Mouse (Mus musculus): ENCODE results near the gene Iffo2. TPM values are rescaled to one million over a fixed set of nuclear protein-coding genes. Genes with fewer than 3 reads are reported as not detected.
"Not testable (repeated sequence)": the region's sequence is repeated elsewhere in the genome, so short reads cannot be mapped to it uniquely, and the experiment has no call there.

The Iffo2 gene
- total RNA-seq (2021) = 10 to 100 TPM; 15.9 to 17.2 TPM

- intact Hi-C loops (cut with DNase I); DNase-seq (ENCODE audit: low spot score in 2 of 2): not testable (repeated sequence)
Observed at GRCm38 (mm10) chr4:139530248-139530647, at the start of gene Iffo2. Gene Iffo2 (plus strand): TSS chr4:139530548.

GRCm38 (mm10) chr4:139481400-139481799, 48.9 kb upstream of the Iffo2 start:
- no peak for DNase-seq (ENCODE audit: low spot score in 2 of 2)
- intact Hi-C loops (cut with DNase I) = no loop called here

GRCm38 (mm10) chr4:139483461-139484105, 46.8 kb upstream of the Iffo2 start:
- intact Hi-C loops (cut with DNase I) = no loop called here
- DNase-seq (ENCODE audit: low spot score in 2 of 2) = peak in 1 of 2 experiments; percentile 30

GRCm38 (mm10) chr4:139484496-139484895, 45.9 kb upstream of the Iffo2 start:
- intact Hi-C loops (cut with DNase I) = no loop called here
- no peak for DNase-seq (ENCODE audit: low spot score in 2 of 2)

GRCm38 (mm10) chr4:139487085-139487484, 43.3 kb upstream of the Iffo2 start:
- intact Hi-C loops (cut with DNase I) = no loop called here
- no peak for DNase-seq (ENCODE audit: low spot score in 2 of 2)

GRCm38 (mm10) chr4:139488325-139488724, 42.0 kb upstream of the Iffo2 start:
- intact Hi-C loops (cut with DNase I) = no loop called here
- no peak for DNase-seq (ENCODE audit: low spot score in 2 of 2)

GRCm38 (mm10) chr4:139489946-139490345, 40.4 kb upstream of the Iffo2 start:
- intact Hi-C loops (cut with DNase I) = loop anchor here (5.0 to 10.0 kb wide), 2 partner anchors 82 to 365 kb away; no protein-coding TSS in a partner anchor
- peak; percentile 27 to 59 for DNase-seq (ENCODE audit: low spot score in 2 of 2)

- peak; percentile 58 to 69 for DNase-seq (ENCODE audit: low spot score in 2 of 2)
- intact Hi-C loops (cut with DNase I) = loop anchor here (5.0 to 10.0 kb wide), 2 partner anchors 82 to 364 kb away; no protein-coding TSS in a partner anchor
Observed at GRCm38 (mm10) chr4:139490413-139491055, 39.8 kb upstream of the Iffo2 start.

- intact Hi-C loops (cut with DNase I) = loop anchor here (5.0 to 10.0 kb wide), 2 partner anchors 81 to 363 kb away; no protein-coding TSS in a partner anchor
- no peak for DNase-seq (ENCODE audit: low spot score in 2 of 2)
Observed at GRCm38 (mm10) chr4:139491541-139492170, 38.7 kb upstream of the Iffo2 start.

- DNase-seq (ENCODE audit: low spot score in 2 of 2) = no peak
- intact Hi-C loops (cut with DNase I) = loop anchor here (5.0 to 10.0 kb wide), 2 partner anchors 80 to 362 kb away; no protein-coding TSS in a partner anchor
Observed at GRCm38 (mm10) chr4:139492258-139492833, 38.0 kb upstream of the Iffo2 start.

GRCm38 (mm10) chr4:139493227-139494025, 36.9 kb upstream of the Iffo2 start:
- intact Hi-C loops (cut with DNase I) = loop anchor here (5.0 to 10.0 kb wide), 2 partner anchors 79 to 361 kb away; no protein-coding TSS in a partner anchor
- DNase-seq (ENCODE audit: low spot score in 2 of 2) = no peak

- intact Hi-C loops (cut with DNase I) = no loop called here
- peak in 1 of 2 experiments; percentile 43 for DNase-seq (ENCODE audit: low spot score in 2 of 2)
Observed at GRCm38 (mm10) chr4:139500814-139501213, 29.5 kb upstream of the Iffo2 start.

- intact Hi-C loops (cut with DNase I) = no loop called here
- no peak for DNase-seq (ENCODE audit: low spot score in 2 of 2)
Observed at GRCm38 (mm10) chr4:139501702-139502101, 28.6 kb upstream of the Iffo2 start.

- intact Hi-C loops (cut with DNase I) = no loop called here
- no peak for DNase-seq (ENCODE audit: low spot score in 2 of 2)
Observed at GRCm38 (mm10) chr4:139503919-139504318, 26.4 kb upstream of the Iffo2 start.

- DNase-seq (ENCODE audit: low spot score in 2 of 2) = no peak
- intact Hi-C loops (cut with DNase I) = no loop called here
Observed at GRCm38 (mm10) chr4:139505716-139506115, 24.6 kb upstream of the Iffo2 start.

GRCm38 (mm10) chr4:139506727-139507126, 23.6 kb upstream of the Iffo2 start:
- no peak for DNase-seq (ENCODE audit: low spot score in 2 of 2)
- intact Hi-C loops (cut with DNase I) = no loop called here

- DNase-seq (ENCODE audit: low spot score in 2 of 2) = no peak
- intact Hi-C loops (cut with DNase I) = no loop called here
Observed at GRCm38 (mm10) chr4:139509069-139509468, 21.3 kb upstream of the Iffo2 start.

GRCm38 (mm10) chr4:139511557-139511956, 18.8 kb upstream of the Iffo2 start:
- intact Hi-C loops (cut with DNase I) = no loop called here
- DNase-seq (ENCODE audit: low spot score in 2 of 2) = no peak

GRCm38 (mm10) chr4:139512985-139513384, 17.4 kb upstream of the Iffo2 start:
- no peak for DNase-seq (ENCODE audit: low spot score in 2 of 2)
- intact Hi-C loops (cut with DNase I) = no loop called here

Data from left cerebral cortex, postnatal 25 days (tissue).